Mouse (Mus musculus): ENCODE measurements around the gene Cdc42ep3. TPM values are rescaled to one million over a fixed set of nuclear protein-coding genes. Genes with fewer than 3 reads are reported as not detected.

The Cdc42ep3 gene
- polyA plus RNA-seq, 1 experiment from 2014 or later: 75.5 TPM

GRCm38 (mm10) chr17:79341946-79342470, 12.9 kb downstream of the Cdc42ep3 start:
- no peak overlapping the region for H3K4me3 ChIP-seq (ENCODE audit: low read depth, low read length)
- H3K27me3 ChIP-seq (ENCODE audit: control insufficient read depth, insufficient read depth, low read length): no peaks in the 10 kb centered on the region
- no peak overlapping the region for H3K4me2 ChIP-seq (replicated peaks; ENCODE audit: low read depth, low read length)
- no peak overlapping the region for H3K27ac ChIP-seq (ENCODE audit: low read length)
- no peak for ATAC-seq (ENCODE audit: insufficient number of reproducible peaks, insufficient read depth, low FRiP score, low read depth)
- WGBS: 73% methylated on average over 7 of the region's 7 CpGs
- H3K9me3 ChIP-seq (ENCODE audit: control insufficient read depth, low read depth, low read length): no peaks in the 10 kb centered on the region
- 0 out of 2 replicates have a peak, but pooled peaks cover 11% of the 10 kb centered on the region for H3K4me1 ChIP-seq (ENCODE audit: control insufficient read depth, insufficient read depth, low read length)
- H3K36me3 ChIP-seq (ENCODE audit: control insufficient read depth, insufficient read depth, low read length): peaks cover 8% of the 10 kb centered on the region; the same call in 1 of the 2 replicates
- no peak overlapping the region for H3K9ac ChIP-seq (replicated peaks; ENCODE audit: low read depth, low read length)

GRCm38 (mm10) chr17:79337494-79337893, 17.4 kb downstream of the Cdc42ep3 start:
- WGBS: 74% methylated on average over 3 of the region's 3 CpGs
- Histone ChIP-seq H3K9me3 (ENCODE audit: control insufficient read depth, low read depth, low read length) (no peaks in the 10 kb centered on the region), H3K27ac (ENCODE audit: low read length) (no peak overlapping the region), H3K4me3 (ENCODE audit: low read depth, low read length) (no peak overlapping the region), H3K9ac (replicated peaks; ENCODE audit: low read depth, low read length) (no peak overlapping the region), H3K4me2 (replicated peaks; ENCODE audit: low read depth, low read length) (no peak overlapping the region), H3K36me3 (ENCODE audit: control insufficient read depth, insufficient read depth, low read length) (peaks cover 20% of the 10 kb centered on the region), H3K27me3 (ENCODE audit: control insufficient read depth, insufficient read depth, low read length) (no peaks in the 10 kb centered on the region), H3K4me1 (ENCODE audit: control insufficient read depth, insufficient read depth, low read length) (0 out of 2 replicates have a peak, but pooled peaks cover 2% of the 10 kb centered on the region)
- ATAC-seq (ENCODE audit: insufficient number of reproducible peaks, insufficient read depth, low FRiP score, low read depth): no peak

- no peak for ATAC-seq (ENCODE audit: insufficient number of reproducible peaks, insufficient read depth, low FRiP score, low read depth)
- Histone ChIP-seq H3K9me3 (ENCODE audit: control insufficient read depth, low read depth, low read length) (no peaks in the 10 kb centered on the region), H3K27ac (ENCODE audit: low read length) (no peak overlapping the region), H3K4me3 (ENCODE audit: low read depth, low read length) (no peak overlapping the region), H3K9ac (replicated peaks; ENCODE audit: low read depth, low read length) (no peak overlapping the region), H3K27me3 (ENCODE audit: control insufficient read depth, insufficient read depth, low read length) (no peaks in the 10 kb centered on the region), H3K36me3 (ENCODE audit: control insufficient read depth, insufficient read depth, low read length) (peaks cover 20% of the 10 kb centered on the region), H3K4me2 (replicated peaks; ENCODE audit: low read depth, low read length) (no peak overlapping the region), H3K4me1 (ENCODE audit: control insufficient read depth, insufficient read depth, low read length) (no peaks in the 10 kb centered on the region)
- WGBS: 91% methylated on average over 11 of the region's 11 CpGs
These were observed 20.2 kb downstream of the Cdc42ep3 start for GRCm38 (mm10) chr17:79334701-79335100.

- no peak overlapping the region for H3K9ac ChIP-seq (replicated peaks; ENCODE audit: low read depth, low read length)
- no peaks in the 10 kb centered on the region for H3K4me1 ChIP-seq (ENCODE audit: control insufficient read depth, insufficient read depth, low read length)
- H3K4me3 ChIP-seq (ENCODE audit: low read depth, low read length): no peak overlapping the region
- no peak overlapping the region for H3K4me2 ChIP-seq (replicated peaks; ENCODE audit: low read depth, low read length)
- H3K27me3 ChIP-seq (ENCODE audit: control insufficient read depth, insufficient read depth, low read length): no peaks in the 10 kb centered on the region
- H3K27ac ChIP-seq (ENCODE audit: low read length): no peak overlapping the region
- 81% methylated on average over 9 of the region's 9 CpGs for WGBS
- H3K36me3 ChIP-seq (ENCODE audit: control insufficient read depth, insufficient read depth, low read length): peaks cover 14% of the 10 kb centered on the region
- no peaks in the 10 kb centered on the region for H3K9me3 ChIP-seq (ENCODE audit: control insufficient read depth, low read depth, low read length)
- no peak for ATAC-seq (ENCODE audit: insufficient number of reproducible peaks, insufficient read depth, low FRiP score, low read depth)
These were observed 21.2 kb downstream of the Cdc42ep3 start for GRCm38 (mm10) chr17:79333650-79334049.

GRCm38 (mm10) chr17:79332864-79333263, 22.0 kb downstream of the Cdc42ep3 start:
- H3K4me1 ChIP-seq (ENCODE audit: control insufficient read depth, insufficient read depth, low read length): no peaks in the 10 kb centered on the region
- peaks cover 14% of the 10 kb centered on the region for H3K36me3 ChIP-seq (ENCODE audit: control insufficient read depth, insufficient read depth, low read length)
- no peak overlapping the region for H3K27ac ChIP-seq (ENCODE audit: low read length)
- no peaks in the 10 kb centered on the region for H3K9me3 ChIP-seq (ENCODE audit: control insufficient read depth, low read depth, low read length)
- H3K27me3 ChIP-seq (ENCODE audit: control insufficient read depth, insufficient read depth, low read length): no peaks in the 10 kb centered on the region
- H3K4me3 ChIP-seq (ENCODE audit: low read depth, low read length): no peak overlapping the region
- no peak overlapping the region for H3K9ac ChIP-seq (replicated peaks; ENCODE audit: low read depth, low read length)
- no peak for ATAC-seq (ENCODE audit: insufficient number of reproducible peaks, insufficient read depth, low FRiP score, low read depth)
- no peak overlapping the region for H3K4me2 ChIP-seq (replicated peaks; ENCODE audit: low read depth, low read length)
- 89% methylated on average over 3 of the region's 3 CpGs for WGBS

- Histone ChIP-seq H3K4me1 (ENCODE audit: control insufficient read depth, insufficient read depth, low read length) (no peaks in the 10 kb centered on the region), H3K9ac (replicated peaks; ENCODE audit: low read depth, low read length) (no peak overlapping the region), H3K4me2 (replicated peaks; ENCODE audit: low read depth, low read length) (no peak overlapping the region), H3K9me3 (ENCODE audit: control insufficient read depth, low read depth, low read length) (no peaks in the 10 kb centered on the region), H3K4me3 (ENCODE audit: low read depth, low read length) (no peak overlapping the region), H3K27me3 (ENCODE audit: control insufficient read depth, insufficient read depth, low read length) (no peaks in the 10 kb centered on the region), H3K36me3 (ENCODE audit: control insufficient read depth, insufficient read depth, low read length) (peaks cover 11% of the 10 kb centered on the region), H3K27ac (ENCODE audit: low read length) (no peak overlapping the region)
- no peak for ATAC-seq (ENCODE audit: insufficient number of reproducible peaks, insufficient read depth, low FRiP score, low read depth)
- WGBS: 92% methylated on average over 2 of the region's 2 CpGs
These were observed 24.5 kb downstream of the Cdc42ep3 start for GRCm38 (mm10) chr17:79330397-79330796.

GRCm38 (mm10) chr17:79326868-79327376, 28.0 kb downstream of the Cdc42ep3 start:
- ATAC-seq (ENCODE audit: insufficient number of reproducible peaks, insufficient read depth, low FRiP score, low read depth): no peak
- no peak overlapping the region for H3K27ac ChIP-seq (ENCODE audit: low read length)
- no peak overlapping the region for H3K4me3 ChIP-seq (ENCODE audit: low read depth, low read length)
- no peaks in the 10 kb centered on the region for H3K9me3 ChIP-seq (ENCODE audit: control insufficient read depth, low read depth, low read length)
- H3K36me3 ChIP-seq (ENCODE audit: control insufficient read depth, insufficient read depth, low read length): no peaks in the 10 kb centered on the region
- no peaks in the 10 kb centered on the region for H3K4me1 ChIP-seq (ENCODE audit: control insufficient read depth, insufficient read depth, low read length)
- H3K9ac ChIP-seq (replicated peaks; ENCODE audit: low read depth, low read length): no peak overlapping the region
- no peak overlapping the region for H3K4me2 ChIP-seq (replicated peaks; ENCODE audit: low read depth, low read length)
- WGBS: 72% methylated on average over 4 of the region's 4 CpGs
- no peaks in the 10 kb centered on the region for H3K27me3 ChIP-seq (ENCODE audit: control insufficient read depth, insufficient read depth, low read length)

GRCm38 (mm10) chr17:79317085-79317751, 37.7 kb downstream of the Cdc42ep3 start:
- no peak for ATAC-seq (ENCODE audit: insufficient number of reproducible peaks, insufficient read depth, low FRiP score, low read depth)
- Histone ChIP-seq H3K4me3 (ENCODE audit: low read depth, low read length) (no peak overlapping the region), H3K4me1 (ENCODE audit: control insufficient read depth, insufficient read depth, low read length) (peaks cover 4% of the 10 kb centered on the region; the same call in 1 of the 2 replicates), H3K4me2 (replicated peaks; ENCODE audit: low read depth, low read length) (no peak overlapping the region), H3K27ac (ENCODE audit: low read length) (peak overlapping the region; percentile 69; the same call in 1 of the 2 replicates), H3K36me3 (ENCODE audit: control insufficient read depth, insufficient read depth, low read length) (no peaks in the 10 kb centered on the region), H3K9ac (replicated peaks; ENCODE audit: low read depth, low read length) (no peak overlapping the region), H3K9me3 (ENCODE audit: control insufficient read depth, low read depth, low read length) (no peaks in the 10 kb centered on the region), H3K27me3 (ENCODE audit: control insufficient read depth, insufficient read depth, low read length) (no peaks in the 10 kb centered on the region)
- 28% methylated on average over 12 of the region's 12 CpGs for WGBS
